In the genomic region with DNA sequence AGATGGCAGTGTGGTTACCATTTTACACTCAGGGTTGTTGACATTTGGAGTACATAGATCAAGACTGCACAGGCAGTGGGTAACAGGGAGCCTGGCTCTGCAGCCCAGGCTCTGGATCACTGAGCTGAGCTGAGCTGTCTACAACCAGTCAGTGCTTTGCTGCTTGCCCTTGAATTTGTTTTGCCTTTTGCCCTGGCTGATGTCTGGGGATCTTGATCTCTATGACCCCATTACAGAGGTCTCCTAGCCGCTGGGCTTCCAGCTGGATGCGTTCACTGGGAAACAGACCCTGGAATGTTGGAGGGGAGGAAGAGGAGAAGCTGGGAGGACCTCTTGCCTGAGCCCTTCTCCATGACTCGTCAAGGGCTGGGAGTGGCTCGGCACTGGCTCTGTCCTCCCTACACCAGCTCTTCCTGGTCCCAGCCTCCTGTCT, we compare ENCODE assay signal across 13 mouse cellular contexts.
DNase-seq lines count a peak whose midpoint lies in the region.
"Had no signal": no experiment of that assay in that cellular context is flagged by ENCODE, and none has a peak within 500 bp of the region (broad histone marks: within the 10 kb centered on the region; RNA-seq: fewer than 3 reads in every experiment).

No protein-coding gene starts in this region.

- peak; percentile 90 for DNase-seq in heart, adult 11 months
- DNase-seq in heart, adult 9 months (ENCODE audit: low spot score in 2 of 2), result no peak
- peak; percentile 55 for DNase-seq in adipocyte (ENCODE audit: low spot score)
- peak; percentile 65 for DNase-seq in kidney, adult 11 months
- peak; percentile 50 for DNase-seq in kidney, postnatal 14 days
- DNase-seq in left cerebral cortex, adult 11 months (ENCODE audit: low spot score), result no peak
- no peak for DNase-seq in frontal cortex, postnatal 25 days (ENCODE audit: low spot score in 2 of 2)
- DNase-seq in thymus, postnatal 14 days, result no peak
- DNase-seq: adrenal gland, postnatal 25 days; heart, adult 2 months; layer of hippocampus, postnatal 36 days; lung, embryonic 14.5 days; spleen, adult 18-20 months had no signal

Comparison
In these comparisons a context has a peak if more than half of its experiments do, and no peak if none do; other contexts are left out.
1. DNase-seq: peak in heart, adult 11 months (single experiment), adipocyte (single experiment), kidney, adult 11 months (single experiment) and kidney, postnatal 14 days (single experiment); none in heart, adult 9 months (0 of 2), left cerebral cortex, adult 11 months (single experiment), frontal cortex, postnatal 25 days (0 of 2) and thymus, postnatal 14 days (single experiment).